Mouse (Mus musculus) heart, postnatal 25 days (tissue): ENCODE measurements around the gene Zfp39. TPM values are rescaled to one million over a fixed set of nuclear protein-coding genes. Genes with fewer than 3 reads are reported as not detected.

Experiments used
- DNase-seq: peaks from one replicate; pipeline ENCODE4 v3.0.0; 2022; ENCODE audit warnings: low spot score
- intact Hi-C: fragments of 180-260 bp; cut with DNase I; formaldehyde crosslinking; loops from one replicate; pipeline ENCODE4 v1.15.1; 2025
- total RNA-seq, 2 experiments: library from RNA; stranded (reverse); gene quantifications; 2 replicates each; pipeline ENCODE4 v1.2.3; 2021

Zfp39 gene
- 1 to 10 TPM; 3.4 to 4.1 TPM for total RNA-seq

DNA sequence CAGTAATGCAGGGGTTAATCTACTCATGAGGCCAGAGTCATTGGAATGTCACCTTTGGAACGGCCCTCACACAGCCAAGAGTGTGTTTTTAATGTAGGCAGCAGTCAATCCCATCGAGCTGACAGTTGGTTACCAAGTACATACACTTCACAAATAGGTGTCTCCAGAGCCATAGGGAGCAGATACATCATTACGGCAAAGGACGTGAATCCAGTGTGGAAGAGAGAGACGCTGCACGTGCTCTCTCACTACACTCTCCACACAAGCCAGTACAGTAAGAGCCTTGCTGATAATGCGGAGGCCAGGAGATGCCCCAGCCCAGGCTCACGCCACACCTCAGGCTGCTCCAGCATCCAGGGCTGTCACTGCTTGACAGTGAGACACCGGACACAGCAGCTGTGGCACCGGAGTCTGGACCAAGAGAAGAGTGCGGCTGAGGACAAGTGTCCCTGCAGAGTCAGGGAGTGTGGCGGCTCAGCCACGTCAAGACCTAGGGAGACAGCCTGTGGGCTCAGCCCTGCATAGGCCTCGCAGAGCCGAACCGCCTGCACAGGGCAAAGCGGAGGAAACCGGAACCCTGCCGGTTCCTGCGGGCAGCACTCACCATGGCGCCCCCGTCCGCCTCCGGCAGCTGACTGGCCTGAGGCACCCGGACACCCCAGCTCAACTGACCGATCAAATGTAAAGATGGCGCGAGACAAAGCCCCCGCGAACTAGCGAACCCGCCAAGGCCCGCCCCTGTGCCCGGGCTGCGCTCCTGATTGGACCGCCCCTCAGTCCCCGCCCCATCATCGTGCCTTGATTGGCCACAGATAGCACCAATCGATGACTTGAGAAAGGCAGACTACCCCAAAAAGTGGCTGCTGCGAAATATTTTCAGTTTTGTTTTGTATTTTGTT, at the start of gene Zfp39:
Zfp39 (minus strand) TSS at position 715 of the 899 bp plus-strand sequence.
- peak; percentile 95 for DNase-seq
- intact Hi-C loops: no loop called here

DNA sequence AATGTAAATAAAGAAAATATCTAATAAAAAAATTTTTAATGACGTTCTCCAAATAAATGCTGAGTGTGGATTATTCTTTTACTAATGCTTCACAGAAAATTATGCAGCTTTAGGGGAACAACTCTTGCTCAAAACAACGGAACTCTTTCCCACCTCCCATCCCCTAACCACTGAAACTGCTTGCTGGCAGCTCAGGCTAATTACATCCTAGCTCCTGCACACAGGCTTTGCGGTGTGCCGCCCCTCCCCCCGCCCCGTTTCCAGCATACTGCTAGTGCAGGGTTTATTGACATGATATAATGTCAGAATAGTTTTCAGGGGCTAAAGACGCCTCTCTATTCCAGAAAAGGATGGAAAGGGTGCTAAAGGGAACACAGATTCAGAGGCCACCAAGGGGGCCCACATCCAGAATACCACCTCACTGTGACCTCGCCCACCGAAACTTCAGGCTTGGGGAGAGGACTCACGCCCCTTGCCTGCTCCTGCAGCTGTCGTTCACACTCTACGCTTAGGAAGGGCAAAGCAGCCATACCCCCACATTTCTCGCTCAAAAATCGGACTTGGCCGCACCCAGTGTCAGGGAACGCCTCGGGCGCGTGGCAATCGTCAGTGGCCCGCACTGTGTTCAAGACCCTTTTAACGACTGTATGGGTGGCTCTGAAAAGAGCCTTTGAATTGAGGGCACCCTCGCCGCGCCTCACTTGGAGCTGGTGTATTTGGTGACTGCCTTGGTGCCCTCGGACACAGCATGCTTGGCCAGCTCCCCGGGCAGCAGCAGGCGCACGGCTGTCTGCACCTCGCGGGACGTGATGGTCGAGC, 49.5 kb upstream of the Zfp39 start:
- intact Hi-C loops: no loop called here
- no peak for DNase-seq

DNA sequence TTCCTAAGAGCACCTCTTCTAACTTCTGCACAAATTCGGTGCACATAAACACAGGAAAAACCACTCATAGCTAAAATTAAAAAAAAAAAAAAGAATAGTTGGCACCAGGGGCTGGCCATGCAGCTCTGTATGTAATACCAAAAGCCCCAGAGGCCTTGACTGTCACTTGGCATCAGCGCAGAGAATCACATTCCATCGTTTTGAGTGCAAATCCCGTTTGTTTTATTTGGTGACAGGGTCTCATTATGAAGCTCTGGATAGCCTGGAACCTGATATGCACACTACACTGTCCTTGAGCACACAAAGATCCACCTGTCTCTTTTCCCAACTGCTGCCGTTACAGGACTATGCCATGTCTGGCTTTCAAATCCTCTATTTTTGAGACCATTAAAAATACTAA, 47.2 kb upstream of the Zfp39 start:
- DNase-seq: no peak
- intact Hi-C loops: no loop called here

DNA sequence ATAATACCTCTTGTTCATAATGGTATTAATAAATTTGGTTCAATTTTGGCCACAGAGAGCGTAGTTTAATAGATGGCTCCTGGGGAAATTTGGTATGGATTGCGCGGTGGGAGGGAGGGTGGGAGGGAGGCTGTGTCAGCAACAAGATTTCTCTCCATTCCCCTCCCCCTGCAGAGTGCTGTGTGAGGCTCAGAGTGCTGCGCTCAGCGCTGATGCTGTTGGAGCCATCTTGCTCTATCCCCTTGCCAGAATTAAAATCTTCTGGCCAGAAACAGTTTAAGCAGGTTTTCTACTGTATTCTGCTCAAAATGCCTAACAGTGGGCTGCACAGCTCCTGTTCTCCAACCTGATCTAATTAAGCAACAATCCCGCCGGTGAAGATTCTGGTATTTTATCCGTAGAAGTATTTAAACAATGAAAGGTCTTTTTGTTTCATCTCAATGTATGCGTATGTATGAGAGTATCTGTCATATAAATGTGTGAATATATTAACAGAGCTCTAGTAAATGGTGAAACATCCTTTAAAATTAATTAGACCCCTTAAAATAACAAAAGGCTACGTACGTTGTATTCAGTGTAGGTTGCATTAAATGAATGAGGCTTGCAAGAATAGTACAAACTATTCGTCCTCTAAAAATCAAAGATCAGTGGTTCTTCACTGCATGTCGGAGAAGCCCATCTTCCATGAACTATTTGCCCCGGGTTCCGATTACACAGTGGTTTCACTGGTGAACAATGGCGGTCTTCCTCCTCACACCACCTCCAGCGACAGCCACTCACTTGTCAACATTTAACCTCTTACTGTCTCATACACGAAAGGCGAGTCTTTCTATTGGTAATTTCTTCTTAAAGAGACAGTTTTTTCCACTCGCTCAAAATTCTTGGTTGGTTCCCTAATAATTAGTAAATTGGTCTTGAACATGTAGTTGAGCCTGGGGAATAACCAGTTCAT, 45.7 kb upstream of the Zfp39 start:
- intact Hi-C loops: no loop called here
- no peak for DNase-seq

DNA sequence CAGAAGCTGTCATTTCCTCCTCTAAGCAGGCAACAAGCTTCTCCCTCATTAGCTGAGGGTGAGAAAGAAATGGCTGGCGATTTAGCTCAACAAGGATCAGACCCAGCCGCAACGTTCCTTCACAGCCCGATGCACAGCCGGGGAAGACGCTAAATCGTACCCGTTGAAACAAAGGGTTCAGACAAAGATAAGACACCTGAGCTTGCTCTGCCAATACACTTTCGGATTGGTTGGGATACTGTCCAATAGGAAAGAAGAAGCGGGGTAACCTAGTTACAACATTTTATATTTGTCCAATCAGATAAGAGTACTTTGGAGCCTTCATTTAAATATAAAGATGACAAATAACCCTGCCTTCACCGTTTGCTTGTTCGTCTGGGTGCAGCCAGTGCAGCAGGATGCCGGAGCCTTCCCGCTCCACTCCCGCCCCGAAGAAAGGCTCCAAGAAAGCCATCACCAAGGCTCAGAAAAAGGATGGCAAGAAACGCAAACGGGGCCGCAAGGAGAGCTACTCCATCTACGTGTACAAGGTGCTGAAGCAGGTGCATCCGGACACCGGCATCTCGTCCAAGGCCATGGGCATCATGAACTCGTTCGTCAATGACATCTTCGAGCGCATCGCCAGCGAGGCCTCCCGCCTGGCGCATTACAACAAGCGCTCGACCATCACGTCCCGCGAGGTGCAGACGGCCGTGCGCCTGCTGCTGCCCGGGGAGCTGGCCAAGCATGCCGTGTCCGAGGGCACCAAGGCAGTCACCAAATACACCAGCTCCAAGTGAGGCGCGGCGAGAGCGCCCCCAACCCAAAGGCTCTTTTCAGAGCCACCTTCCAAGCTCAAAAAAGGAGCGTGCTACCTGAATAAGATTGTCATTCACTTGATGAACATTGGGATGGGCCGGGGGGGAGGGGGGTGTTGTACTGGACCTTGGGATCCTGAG, 44.8 kb upstream of the Zfp39 start, which contains the start of gene Hist3h2ba:
Hist3h2ba (plus strand) TSS at position 379 of the 938 bp plus-strand sequence.
- DNase-seq: no peak
- intact Hi-C loops: no loop called here

DNA sequence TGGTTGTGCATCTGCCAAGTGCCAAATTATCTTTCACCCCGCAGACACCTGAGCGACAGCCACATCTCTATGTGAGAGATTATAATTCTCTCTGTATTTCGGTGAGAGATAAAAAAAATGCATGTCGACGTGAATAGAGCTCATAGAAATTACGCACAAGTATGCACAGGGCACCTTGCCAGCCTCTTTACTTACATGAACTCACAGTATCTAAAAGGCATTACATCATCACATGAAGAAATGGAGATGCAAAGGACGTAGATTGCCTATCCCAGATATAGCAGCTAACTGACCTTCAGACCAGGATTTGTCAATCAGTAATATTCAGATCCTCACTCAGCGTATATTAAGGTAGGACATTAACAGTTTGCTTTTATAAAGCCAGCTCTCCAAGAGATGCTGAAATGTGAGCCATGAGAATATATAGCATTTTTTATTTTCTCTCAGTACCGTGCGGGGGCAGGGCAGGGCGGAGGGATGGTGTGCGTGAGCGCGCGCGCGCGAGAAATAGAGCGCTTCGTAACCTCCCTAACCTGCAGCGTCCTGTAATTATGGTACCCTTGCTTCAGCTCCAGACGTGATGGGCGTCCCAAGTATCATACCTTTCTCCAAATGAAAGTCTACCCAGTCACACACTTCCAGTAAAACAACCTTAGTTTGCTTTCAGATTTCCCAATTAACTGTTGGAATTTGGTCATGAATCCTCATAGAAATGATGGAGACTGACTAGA, 43.9 kb upstream of the Zfp39 start:
- no peak for DNase-seq
- intact Hi-C loops: no loop called here

DNA sequence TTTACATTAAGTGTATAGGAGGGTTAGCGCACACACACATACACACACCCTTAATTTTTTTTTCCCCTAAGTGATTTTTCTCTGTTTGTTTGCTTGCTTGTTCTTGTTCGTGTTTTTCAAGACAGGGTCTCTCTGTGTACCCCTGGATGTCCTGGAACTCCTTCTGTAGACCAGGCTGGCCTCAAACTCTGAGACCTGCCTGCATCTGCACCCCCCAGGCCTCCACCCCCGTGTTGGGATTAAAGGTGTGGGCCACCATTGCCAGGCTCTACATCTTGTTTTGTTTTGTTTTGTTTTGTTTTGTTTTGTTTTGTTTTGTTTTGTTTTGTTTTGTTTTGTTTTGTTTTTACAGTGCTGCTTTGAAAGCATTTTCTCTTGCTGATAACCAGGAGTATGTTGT, 43.3 kb upstream of the Zfp39 start:
- intact Hi-C loops: no loop called here
- no peak for DNase-seq

DNA sequence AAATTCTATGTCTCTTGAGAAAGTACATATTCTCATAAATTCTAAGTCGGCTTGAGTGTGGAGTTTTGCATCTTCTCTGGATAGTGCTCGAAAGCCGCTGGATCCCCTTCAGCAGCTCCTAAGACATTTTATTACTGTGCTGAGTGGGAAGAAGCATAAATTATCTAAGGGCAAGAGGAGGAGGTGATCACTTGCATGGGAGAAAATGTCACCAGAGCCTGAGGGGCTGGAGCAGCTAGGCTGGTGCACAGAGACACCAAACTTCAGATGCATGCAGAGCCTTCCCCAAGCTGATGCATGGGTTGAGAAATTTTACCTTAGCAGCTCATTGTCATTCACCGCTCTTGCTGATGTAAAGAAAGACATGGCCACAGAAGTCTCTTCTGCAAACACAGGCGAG, 40.1 kb upstream of the Zfp39 start:
- no peak for DNase-seq
- intact Hi-C loops: no loop called here

DNA sequence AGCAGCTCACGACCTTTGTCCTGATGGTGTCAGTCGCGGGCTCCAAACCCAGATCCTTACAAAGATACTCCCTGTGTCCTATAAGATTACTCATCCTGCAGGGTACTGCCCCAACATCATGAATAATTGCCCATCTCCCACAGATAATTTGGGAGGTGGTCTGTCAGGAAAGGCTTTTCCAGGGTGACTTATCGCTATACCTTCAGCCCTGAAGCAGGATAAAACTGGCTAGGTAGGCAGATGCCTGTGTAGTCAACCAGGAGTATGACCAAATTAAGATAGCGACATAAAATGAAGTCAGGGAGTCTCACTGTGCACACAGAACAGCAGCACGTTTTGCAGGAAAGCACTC, 35.0 kb upstream of the Zfp39 start:
- intact Hi-C loops: loop anchor here (2.0 to 10.0 kb wide), 2 partner anchors 18 to 356 kb away; partner anchors contain the start of gene Wnt3a
- no peak for DNase-seq

DNA sequence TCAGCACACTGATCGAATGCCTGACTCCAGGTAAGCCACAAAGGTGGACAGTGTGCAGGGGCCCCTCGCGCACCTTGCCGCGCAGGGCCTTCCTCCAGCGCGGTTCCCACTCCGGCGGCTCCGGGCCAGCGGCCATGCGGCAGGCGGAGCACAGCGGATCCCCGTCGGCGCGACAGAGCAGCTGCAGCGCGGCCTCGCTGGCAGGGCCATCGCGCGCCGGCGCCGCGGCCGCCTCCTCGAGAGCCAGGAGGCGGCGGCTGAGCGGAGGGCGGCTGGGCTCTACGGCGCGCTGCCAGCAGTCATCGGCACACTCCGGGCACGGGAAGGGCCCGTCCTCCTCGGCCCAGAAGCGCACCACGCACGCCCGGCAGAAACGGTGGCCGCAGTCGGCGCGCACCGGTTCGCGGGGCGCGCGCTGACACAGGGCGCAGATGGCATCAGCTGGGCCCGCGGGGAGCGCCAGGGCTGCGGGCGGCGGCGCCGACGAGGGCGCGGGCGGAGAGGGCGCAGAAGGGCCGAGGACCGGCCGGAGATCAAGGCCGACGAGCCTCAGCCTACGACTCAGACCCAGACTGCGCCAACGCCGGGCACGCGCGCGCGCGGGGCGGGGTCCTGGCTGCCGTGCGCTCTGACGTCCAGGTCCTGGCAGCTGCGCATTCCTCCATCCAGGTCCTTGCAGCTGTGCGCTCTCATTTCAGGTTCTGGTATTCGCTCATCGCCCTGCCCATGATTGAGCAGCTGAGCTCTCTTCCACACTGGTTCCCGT, 34.5 kb upstream of the Zfp39 start, which contains the start of gene Rnf187:
Rnf187 (minus strand) TSS at position 595 of the 766 bp plus-strand sequence.
- DNase-seq: peak; percentile 86
- intact Hi-C loops: loop anchor here (2.0 to 10.0 kb wide), 2 partner anchors 18 to 356 kb away; partner anchors contain the start of gene Wnt3a

DNA sequence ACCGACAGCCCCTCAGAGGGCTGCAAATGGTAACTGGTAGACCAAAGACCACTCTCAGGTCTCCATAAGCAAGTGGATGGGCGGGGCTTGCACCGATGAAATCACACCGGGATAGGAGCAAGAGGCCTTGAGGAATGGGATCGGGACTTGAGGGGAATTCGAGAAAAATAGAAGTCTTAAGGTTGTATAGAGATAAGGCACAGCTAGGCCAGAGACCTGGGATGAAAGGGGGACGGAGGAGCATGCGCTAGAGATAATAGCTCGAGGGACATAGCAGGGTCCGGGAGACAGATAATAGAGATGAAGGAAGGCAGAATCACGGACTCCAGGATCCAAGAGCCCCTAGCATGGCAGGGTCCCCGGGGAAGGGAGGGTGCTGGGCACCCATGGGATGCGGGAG, 33.9 kb upstream of the Zfp39 start:
- no peak for DNase-seq
- intact Hi-C loops: loop anchor here (2.0 to 10.0 kb wide), 2 partner anchors 19 to 357 kb away; partner anchors contain the start of gene Wnt3a

DNA sequence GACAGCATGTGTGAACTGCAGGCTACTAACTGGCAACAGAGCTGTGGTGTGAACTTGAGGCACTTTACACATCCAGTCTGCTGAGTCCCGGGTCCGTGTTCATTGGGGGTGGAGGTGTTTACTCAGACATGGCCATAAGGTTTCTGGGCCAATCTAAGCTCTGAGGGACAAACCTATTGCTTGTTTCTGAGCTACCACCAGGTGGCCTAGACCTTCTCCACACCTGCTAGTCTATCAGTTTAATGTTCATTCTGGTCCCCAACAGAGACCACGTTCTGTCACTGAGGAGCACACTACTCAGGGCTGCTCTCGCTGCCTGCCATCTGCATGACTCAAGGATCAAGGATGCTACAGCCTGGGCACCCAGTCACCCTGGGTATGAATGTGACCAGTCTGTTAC, 27.6 kb upstream of the Zfp39 start:
- intact Hi-C loops: loop anchor here (10.0 kb wide), 1 partner anchor 363 kb away; the partner anchor contains the start of gene Wnt3a
- DNase-seq: no peak

DNA sequence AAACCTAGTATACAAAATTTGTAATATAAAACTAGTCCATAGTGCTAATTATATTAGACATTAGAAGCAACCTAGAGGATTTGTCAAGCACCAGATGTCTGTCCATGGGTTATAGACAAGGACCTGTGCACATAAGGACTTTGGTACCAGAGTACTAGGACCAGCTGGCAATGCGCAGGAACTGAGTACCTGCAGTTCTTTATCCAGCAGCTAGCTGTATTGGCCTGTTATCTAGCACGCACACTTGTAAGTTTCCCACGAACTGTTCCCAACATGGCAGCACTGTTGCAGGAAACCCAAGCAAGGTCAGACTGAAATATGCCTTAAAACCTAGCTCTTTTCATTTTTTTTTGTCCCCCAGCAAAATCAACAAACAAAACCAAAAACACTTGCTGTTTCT, 26.2 kb upstream of the Zfp39 start:
- no peak for DNase-seq
- intact Hi-C loops: loop anchor here (10.0 kb wide), 1 partner anchor 365 kb away; the partner anchor contains the start of gene Wnt3a

DNA sequence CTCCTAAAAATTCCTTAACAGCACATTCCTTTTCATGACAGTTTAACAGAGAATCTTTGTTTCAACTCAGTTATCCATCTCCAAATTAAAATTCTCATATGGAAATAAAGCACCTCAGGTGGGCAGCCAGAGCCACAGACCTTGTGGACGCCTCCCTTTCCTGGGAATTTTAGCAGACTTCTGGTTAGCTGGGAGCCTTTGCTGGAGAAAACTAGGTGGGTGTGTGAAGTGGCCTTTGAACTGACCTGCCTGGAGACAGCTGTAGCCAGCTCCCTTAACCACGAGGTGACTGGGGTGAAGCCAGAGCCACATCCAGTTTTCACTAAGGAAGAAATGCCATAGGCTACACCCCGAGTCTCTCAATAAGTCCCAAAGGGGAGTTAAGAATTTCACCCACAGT, 25.6 kb upstream of the Zfp39 start:
- no peak for DNase-seq
- intact Hi-C loops: loop anchor here (10.0 kb wide), 1 partner anchor 365 kb away; the partner anchor contains the start of gene Wnt3a

DNA sequence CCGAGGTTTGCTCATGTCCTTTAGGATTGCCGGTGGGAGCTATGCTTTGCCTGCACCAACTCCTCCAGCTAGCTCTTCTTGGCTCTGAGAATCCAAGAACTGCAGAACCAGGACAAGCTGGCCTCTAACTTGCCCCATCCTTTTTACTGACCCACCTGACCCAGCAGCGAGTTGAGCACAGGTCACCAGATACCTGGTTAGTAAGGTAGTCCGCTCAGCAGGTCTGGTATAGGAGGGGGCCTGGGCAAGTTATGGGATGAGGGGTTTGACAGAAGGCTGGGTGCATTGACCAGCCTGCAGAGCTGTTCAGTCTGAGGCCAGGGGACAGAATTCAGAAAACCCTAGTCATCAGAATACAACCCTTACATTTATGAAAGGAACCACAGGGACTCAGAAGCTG, 25.0 kb upstream of the Zfp39 start:
- DNase-seq: no peak
- intact Hi-C loops: no loop called here

DNA sequence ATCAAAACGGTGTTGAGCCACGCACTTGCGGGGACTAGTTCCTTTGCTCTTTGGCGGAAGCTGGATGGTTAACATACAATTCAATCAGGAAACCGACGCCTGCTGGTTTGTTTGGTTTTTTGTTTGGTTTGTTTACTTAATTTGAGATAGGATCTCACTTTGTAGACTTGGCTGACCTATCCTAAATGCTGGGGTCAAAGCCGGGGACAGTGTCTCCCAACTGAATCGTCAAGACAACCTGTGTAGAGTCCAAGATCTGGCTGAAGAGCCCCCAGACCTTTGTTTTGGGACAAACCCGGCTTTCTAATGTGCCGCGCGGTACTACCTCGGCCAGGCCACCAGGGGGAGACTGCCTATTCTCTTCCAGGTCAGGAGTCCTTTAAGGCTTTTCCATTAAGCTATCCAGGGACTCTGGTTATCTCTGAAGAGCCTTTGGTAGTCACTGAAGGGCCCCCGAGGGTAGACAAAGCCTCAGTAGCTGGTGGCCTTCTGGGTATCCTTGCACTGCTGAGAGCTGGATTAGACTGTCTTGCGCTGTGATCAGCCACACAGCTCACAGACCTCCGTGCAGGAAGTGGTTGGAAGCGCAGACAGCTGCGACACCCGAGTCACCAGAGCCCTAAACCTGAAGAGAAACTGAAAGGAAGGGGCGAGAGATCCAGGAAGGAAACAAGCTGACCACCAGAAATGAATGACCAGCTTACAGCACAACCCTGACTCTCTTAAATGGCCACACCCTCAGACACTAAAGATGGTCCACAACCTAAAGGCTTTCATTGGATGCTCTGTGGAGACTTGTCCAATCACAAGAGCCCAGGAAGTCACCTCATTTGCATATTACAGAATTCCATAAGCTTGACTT, 24.0 kb upstream of the Zfp39 start:
- intact Hi-C loops: no loop called here

More for the DNA sequence above, 24.0 kb upstream of the Zfp39 start:
- no peak for DNase-seq
